Mouse (Mus musculus) myocyte (in vitro differentiated cells): ENCODE measurements around the gene Uncx. TPM values are rescaled to one million over a fixed set of nuclear protein-coding genes. Genes with fewer than 3 reads are reported as not detected.
"Not testable (repeated sequence)": the region's sequence is repeated elsewhere in the genome, so short reads cannot be mapped to it uniquely, and the experiment has no call there.

Experiments
- H3K27me3 ChIP-seq: one replicate; pipeline ENCODE4 v1.6.1; 2011; ENCODE audit not compliant: control insufficient read depth, insufficient read depth, insufficient read length
- H3K36me3 ChIP-seq: one replicate; pipeline ENCODE4 v1.6.1; 2011; ENCODE audit not compliant: control insufficient read depth, insufficient read depth
- H3K4me2 ChIP-seq: one replicate; pipeline ENCODE4 v1.6.1; 2011; ENCODE audit warnings: low read depth, control low read depth
- H3K4me3 ChIP-seq: one replicate; pipeline ENCODE4 v1.5.1; 2011; ENCODE audit warnings: mild to moderate bottlenecking, control low read depth, moderate library complexity
- H3K79me2 ChIP-seq: one replicate; pipeline ENCODE4 v1.6.1; 2011; ENCODE audit not compliant: control insufficient read depth, insufficient read depth
- H3ac ChIP-seq: one replicate; pipeline ENCODE4 v1.6.1; 2011; ENCODE audit not compliant: control insufficient read depth, insufficient read length
- CEBPB ChIP-seq: IDR thresholded peaks from 2 replicates; pipeline ENCODE4 v1.6.1; 2011; ENCODE audit warnings: mild to moderate bottlenecking, moderate library complexity; ENCODE audit not compliant: poor library complexity, insufficient read depth, severe bottlenecking
- E2F4 ChIP-seq: IDR thresholded peaks from one replicate; pipeline ENCODE4 v1.6.1; 2011; ENCODE audit warnings: mild to moderate bottlenecking, control low read depth, moderate library complexity; ENCODE audit not compliant: insufficient read depth
- MAX ChIP-seq: IDR thresholded peaks from one replicate; pipeline ENCODE4 v1.6.1; 2011; ENCODE audit warnings: low read depth, mild to moderate bottlenecking, control low read depth
- MYOD1 ChIP-seq, 3 experiments: IDR thresholded peaks; one replicate each; pipeline ENCODE4 v1.6.1; 2011; ENCODE audit warnings: control low read depth in 2 of 3, low read depth in 2 of 3, mild to moderate bottlenecking in 2 of 3, moderate library complexity in 1 of 3; ENCODE audit not compliant: insufficient read length in 2 of 3, control insufficient read depth in 1 of 3
- MYOG ChIP-seq, 3 experiments: IDR thresholded peaks; one replicate each; pipeline ENCODE4 v1.6.1; 2011; ENCODE audit warnings: control low read depth in 2 of 3, low read depth in 2 of 3, mild to moderate bottlenecking in 2 of 3; ENCODE audit not compliant: insufficient read length in 2 of 3, control insufficient read depth in 1 of 3, insufficient read depth in 1 of 3
- POLR2A ChIP-seq: IDR thresholded peaks from one replicate; pipeline ENCODE4 v1.6.1; 2011; ENCODE audit warnings: low read depth, mild to moderate bottlenecking, control low read depth, moderate library complexity; ENCODE audit not compliant: insufficient read length
- POLR2AphosphoS2 ChIP-seq: IDR thresholded peaks from one replicate; pipeline ENCODE4 v1.6.1; 2011; ENCODE audit warnings: low read depth, control low read depth; ENCODE audit not compliant: insufficient read length
- REST ChIP-seq: IDR thresholded peaks from one replicate; pipeline ENCODE4 v1.6.1; 2011; ENCODE audit warnings: mild to moderate bottlenecking, control low read depth, moderate library complexity; ENCODE audit not compliant: insufficient read depth, insufficient read length
- SRF ChIP-seq: IDR thresholded peaks from one replicate; pipeline ENCODE4 v1.6.1; 2011; ENCODE audit warnings: low read depth; ENCODE audit not compliant: control insufficient read depth, insufficient read length
- TCF12 ChIP-seq: IDR thresholded peaks from one replicate; pipeline ENCODE4 v1.6.1; 2011; ENCODE audit warnings: mild to moderate bottlenecking, control low read depth; ENCODE audit not compliant: poor library complexity, insufficient read depth, severe bottlenecking
- TCF3 ChIP-seq: IDR thresholded peaks from one replicate; pipeline ENCODE4 v1.6.1; 2011; ENCODE audit warnings: low read depth, control low read depth; ENCODE audit not compliant: insufficient read length
- USF1 ChIP-seq: IDR thresholded peaks from one replicate; pipeline ENCODE4 v1.6.1; 2011; ENCODE audit warnings: low read depth, mild to moderate bottlenecking, control low read depth, moderate library complexity
- polyA plus RNA-seq: library from polyadenylated mRNA; unstranded; fragments of >200 nt; fragmentation: generic; extraction: Trizol; gene quantifications from one replicate; pipeline ENCODE4 v1.2.1, GENCODE M21; 2012; ENCODE audit warnings: missing spikeins

The Uncx gene
- polyA plus RNA-seq, 1 experiment, result not detected

DNA sequence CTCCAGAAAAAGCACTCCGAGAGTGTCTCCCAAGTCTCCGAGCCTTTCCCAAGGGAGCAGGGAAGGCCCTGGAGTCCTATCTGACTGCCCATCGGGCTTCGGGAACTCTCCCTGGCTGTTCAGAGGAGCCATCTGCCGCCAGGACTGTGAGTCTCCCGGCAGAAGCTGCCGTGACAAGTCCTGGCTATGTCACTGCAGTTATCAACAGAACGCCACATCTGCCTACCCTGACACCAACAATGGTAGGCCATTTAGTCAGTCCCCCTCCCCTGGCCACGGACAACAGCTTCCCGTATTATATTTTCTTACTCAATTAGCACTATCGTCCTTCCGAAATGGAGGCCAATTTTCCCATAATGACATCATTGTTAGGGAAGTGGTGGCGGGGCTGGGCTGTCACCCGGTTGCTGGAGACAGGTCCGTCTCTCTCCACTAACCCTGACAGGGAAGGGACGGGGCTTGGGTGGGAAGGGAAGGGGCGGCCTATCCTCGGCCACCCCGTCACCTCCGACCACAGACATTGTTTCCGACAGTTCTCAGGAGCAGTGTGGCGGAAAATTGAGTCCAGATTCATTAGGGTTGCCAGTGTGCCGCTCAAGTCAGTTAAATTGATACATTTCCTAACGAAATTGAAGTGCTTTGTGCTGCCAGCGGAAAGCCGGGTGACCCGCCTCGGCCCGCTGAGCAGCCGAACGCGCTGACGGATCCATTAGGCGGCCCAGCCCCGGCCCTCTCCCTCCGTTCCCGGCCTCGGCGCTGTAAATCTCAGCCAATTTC lies 41.9 kb downstream of the Uncx start:
- Histone ChIP-seq H3ac (no peak overlapping the region), H3K36me3 (no peaks in the 10 kb centered on the region), H3K4me2 (no peak overlapping the region), H3K27me3 (peaks cover 62% of the 10 kb centered on the region), H3K4me3 (no peak overlapping the region), H3K79me2 (no peaks in the 10 kb centered on the region)
- TF ChIP-seq MYOG (IDR thresholded peaks at IDR 0.05; ENCODE audit: control insufficient read depth in 1 of 3, insufficient read depth in 1 of 3, insufficient read length in 2 of 3, low read depth in 2 of 3) (no peak), USF1 (no peak), REST (no peak), TCF3 (no peak), MYOD1 (IDR thresholded peaks at IDR 0.05; ENCODE audit: control insufficient read depth in 1 of 3, insufficient read length in 2 of 3, low read depth in 2 of 3) (no peak), E2F4 (no peak), TCF12 (no peak), POLR2A (no peak), MAX (no peak), POLR2AphosphoS2 (no peak), SRF (no peak), CEBPB (no peak)

DNA sequence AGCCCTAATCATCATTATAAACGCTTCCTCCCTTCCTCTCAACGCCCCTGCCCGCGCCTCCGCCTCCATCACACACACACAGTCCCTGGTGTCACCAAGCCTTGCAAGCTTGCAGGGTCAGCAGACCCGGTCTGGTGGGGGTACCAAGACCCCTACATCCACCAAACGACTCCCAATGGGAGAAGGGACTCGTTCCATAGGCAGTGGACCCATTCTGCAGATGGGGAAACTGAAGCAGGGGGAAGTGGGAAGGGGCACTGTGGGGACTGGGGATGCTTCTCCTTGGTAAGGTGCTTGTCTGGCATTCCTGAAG lies 42.4 kb downstream of the Uncx start:
- Histone ChIP-seq H3K4me2 (no peak overlapping the region), H3K4me3 (no peak overlapping the region), H3K36me3 (no peaks in the 10 kb centered on the region), H3K79me2 (no peaks in the 10 kb centered on the region), H3K27me3 (peaks cover 59% of the 10 kb centered on the region), H3ac (no peak overlapping the region)
- TF ChIP-seq MYOD1 (IDR thresholded peaks at IDR 0.05; ENCODE audit: control insufficient read depth in 1 of 3, insufficient read length in 2 of 3, low read depth in 2 of 3) (no peak), MYOG (IDR thresholded peaks at IDR 0.05; ENCODE audit: control insufficient read depth in 1 of 3, insufficient read depth in 1 of 3, insufficient read length in 2 of 3, low read depth in 2 of 3) (no peak), TCF12 (no peak), POLR2AphosphoS2 (no peak), SRF (no peak), MAX (no peak)

DNA sequence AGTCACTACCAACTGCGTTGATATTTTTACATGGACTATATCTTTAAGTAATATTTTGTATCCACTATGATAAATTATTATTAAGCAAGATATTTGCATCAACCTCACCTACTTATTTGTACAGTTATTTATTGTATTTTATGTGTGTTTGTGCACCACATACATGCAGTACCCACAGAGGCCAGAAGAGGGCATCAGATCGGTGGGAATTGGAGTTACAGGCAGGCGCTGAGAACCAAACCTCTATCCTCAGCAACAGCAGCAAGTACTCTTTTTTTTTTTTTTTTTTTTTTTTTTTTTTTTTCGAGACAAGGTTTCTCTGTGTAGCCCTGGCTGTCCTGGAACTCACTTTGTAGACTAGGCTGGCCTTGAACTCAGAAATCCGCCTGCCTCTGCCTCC lies 44.2 kb downstream of the Uncx start:
- H3K4me2 ChIP-seq, H3ac ChIP-seq, H3K79me2 ChIP-seq, H3K4me3 ChIP-seq, H3K36me3 ChIP-seq: not testable (repeated sequence)
- H3K27me3 ChIP-seq, result peaks cover 42% of the 10 kb centered on the region

DNA sequence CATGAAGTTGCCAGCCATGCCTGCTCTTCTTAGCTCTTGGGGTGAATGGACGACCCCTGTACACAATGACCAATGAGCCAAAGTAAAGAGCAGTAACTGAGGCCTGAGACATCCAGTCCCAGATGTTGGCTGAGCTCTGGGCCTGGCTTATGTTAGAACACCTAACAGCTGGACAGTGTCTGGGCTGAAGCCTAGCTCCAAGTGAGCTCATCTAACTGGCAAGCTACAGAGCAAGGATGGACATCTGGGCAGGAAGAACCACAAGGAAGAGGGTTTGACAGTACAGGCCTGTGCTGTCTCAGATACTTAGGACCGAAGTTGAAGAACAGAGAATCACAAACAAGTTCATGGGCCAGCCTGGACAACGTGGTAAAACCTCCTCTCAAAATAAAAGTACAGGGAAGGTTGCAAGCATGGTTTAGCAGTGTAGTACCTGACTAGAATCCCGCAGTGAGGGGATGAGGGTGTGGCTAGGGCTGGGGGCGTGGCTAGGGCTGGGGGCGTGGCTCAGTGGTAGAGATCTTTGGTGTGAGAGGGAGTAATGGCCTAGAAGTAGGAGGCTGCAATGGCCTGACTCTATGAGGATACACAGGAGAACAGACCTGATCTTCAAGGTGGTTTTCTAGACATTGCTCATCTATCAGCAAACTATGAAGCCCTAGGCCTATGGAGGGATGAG lies 47.5 kb downstream of the Uncx start:
- not testable (repeated sequence) for H3K4me3 ChIP-seq
- peaks cover 16% of the 10 kb centered on the region for H3K27me3 ChIP-seq

DNA sequence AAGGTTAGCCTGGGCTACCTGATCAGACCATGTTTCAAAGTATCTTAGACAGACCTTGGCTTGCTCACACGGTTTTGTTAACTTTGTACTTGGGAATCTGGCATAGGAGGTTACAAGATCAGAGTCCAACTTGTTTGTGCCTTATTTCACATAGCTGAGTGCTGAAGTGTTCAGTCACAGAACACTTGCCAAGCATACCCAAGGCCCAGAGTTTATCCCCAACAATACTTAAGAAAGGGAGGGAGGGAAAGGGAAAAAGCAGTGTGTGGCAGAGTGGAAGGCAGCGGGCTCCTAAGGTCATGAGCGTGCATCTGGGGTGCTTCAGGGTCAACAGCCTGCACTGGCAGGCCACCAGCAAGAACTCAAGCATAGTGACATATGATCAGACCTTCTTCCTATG lies 48.7 kb downstream of the Uncx start:
- H3K4me3 ChIP-seq, result no peak overlapping the region
- H3K27me3 ChIP-seq, result peaks cover 9% of the 10 kb centered on the region
- no peak overlapping the region for H3ac ChIP-seq
- no peak for TF ChIP-seq USF1
- TF ChIP-seq MAX, result no peak
- no peak for TF ChIP-seq POLR2AphosphoS2
- no peak for TF ChIP-seq E2F4
- no peak for TF ChIP-seq POLR2A
- TF ChIP-seq SRF, result no peak
- no peak for TF ChIP-seq REST
- TF ChIP-seq MYOD1 (IDR thresholded peaks at IDR 0.05; ENCODE audit: control insufficient read depth in 1 of 3, insufficient read length in 2 of 3, low read depth in 2 of 3), result no peak
- no peak for TF ChIP-seq MYOG (IDR thresholded peaks at IDR 0.05; ENCODE audit: control insufficient read depth in 1 of 3, insufficient read depth in 1 of 3, insufficient read length in 2 of 3, low read depth in 2 of 3)
- no peak for TF ChIP-seq TCF3
- no peak for TF ChIP-seq CEBPB
- TF ChIP-seq TCF12, result no peak
- no peaks in the 10 kb centered on the region for H3K79me2 ChIP-seq
- H3K4me2 ChIP-seq, result no peak overlapping the region
- no peaks in the 10 kb centered on the region for H3K36me3 ChIP-seq

More for the DNA sequence above, 47.5 kb downstream of the Uncx start:
- not testable (repeated sequence) for H3K79me2 ChIP-seq, H3K4me2 ChIP-seq, H3ac ChIP-seq, H3K36me3 ChIP-seq
